Mouse (Mus musculus) erythroblast, adult 5-6 weeks (primary cell): ENCODE measurements around the gene Tiam2. TPM values are rescaled to one million over a fixed set of nuclear protein-coding genes. Genes with fewer than 3 reads are reported as not detected.

Experiments
- ATAC-seq: replicated peaks from 2 replicates; pipeline ENCODE4 v1.8.0; 2016; ENCODE audit warnings: moderate number of reproducible peaks, mild to moderate bottlenecking, moderate TSS enrichment, inconsistent platforms; ENCODE audit not compliant: poor library complexity, low FRiP score, severe bottlenecking
- total RNA-seq, 2 experiments: library from RNA; stranded (forward) in 1 of 2; stranded (reverse) in 1 of 2; fragments of 150-400 nt in 1 of 2; fragments of 200-764, 138-1000 nt in 1 of 2; gene quantifications; 2 replicates each; pipeline versions ENCODE4 v1.2.3 to v1.2.4; 2015 to 2017; ENCODE audit warnings: low replicate concordance in 2 of 2

The Tiam2 gene
- total RNA-seq, 2 experiments from 2014 or later = 3.5 to 4.4 TPM

DNA sequence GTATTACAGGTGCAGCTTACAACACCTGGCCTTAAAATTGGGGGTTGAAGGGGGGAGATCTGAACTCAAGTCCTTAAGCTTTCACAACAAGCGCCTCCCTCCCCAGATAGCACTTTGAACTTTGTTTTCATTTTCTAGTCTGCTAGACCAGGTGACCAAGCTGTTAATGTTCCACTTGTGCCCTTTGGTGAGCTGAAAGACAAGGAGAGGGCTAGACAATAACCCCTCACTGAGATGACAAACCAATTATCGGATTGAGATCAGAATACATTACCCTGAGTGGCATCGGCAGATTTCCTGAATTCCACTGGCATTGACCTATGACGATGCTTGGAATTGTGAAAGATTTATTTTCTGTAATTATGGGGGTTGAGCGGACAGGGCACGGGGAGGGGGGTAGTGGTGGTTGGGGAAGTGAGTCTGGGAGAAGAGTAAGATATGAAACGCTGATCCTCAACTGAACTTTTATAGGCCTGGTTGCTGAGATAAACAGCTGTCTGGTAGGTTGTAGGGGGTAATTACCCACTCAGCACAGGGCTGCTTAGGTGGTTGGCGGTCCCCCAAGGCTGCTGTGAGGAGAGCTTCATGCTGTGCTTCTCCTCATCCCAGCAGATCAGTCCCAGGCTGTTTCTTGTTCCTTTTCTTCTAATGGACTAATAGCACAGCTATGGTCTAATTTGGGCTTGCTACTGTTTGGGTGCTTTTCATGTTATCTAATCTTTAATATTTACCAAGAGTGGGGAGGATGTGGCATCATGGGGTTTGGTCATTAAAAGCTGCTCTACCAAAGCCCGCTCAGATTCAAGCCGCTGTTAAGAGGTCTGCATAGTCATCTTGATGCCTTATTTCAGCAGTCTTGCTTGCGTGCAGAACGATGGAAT, 161.6 kb downstream of the Tiam2 start:
- no peak for ATAC-seq

DNA sequence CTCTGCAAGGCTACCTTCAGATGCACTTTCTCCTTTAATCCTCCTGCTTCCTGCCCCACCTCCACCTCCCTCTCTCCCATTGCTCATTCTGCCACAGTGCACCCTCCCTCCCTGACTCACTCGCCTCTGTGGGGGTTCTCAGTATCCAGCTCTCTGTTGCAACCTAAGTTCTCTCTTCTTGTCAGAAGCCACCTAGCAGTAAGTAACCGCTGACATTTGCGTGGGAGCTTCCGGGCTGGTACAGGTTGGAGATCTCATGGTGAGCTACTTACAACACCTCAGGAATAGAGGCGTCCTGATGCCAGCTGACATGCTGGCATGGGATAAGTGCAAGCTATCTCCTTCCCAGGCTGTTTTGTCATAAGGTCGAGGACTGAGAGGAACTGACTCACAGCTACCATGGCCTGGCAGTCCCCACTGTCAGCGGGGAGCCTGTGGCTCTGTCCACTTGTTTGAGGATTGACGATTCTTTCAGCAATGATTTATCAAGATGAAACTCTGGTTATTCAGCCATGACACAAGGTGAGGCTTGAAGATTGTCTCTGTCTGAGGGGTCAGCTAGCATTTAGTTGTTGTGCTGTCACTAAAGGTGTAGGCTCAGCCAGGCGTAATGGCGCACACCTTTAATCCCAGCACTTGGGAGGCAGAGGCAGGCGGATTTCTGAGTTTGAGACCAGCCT, 164.0 kb downstream of the Tiam2 start:
- no peak for ATAC-seq

DNA sequence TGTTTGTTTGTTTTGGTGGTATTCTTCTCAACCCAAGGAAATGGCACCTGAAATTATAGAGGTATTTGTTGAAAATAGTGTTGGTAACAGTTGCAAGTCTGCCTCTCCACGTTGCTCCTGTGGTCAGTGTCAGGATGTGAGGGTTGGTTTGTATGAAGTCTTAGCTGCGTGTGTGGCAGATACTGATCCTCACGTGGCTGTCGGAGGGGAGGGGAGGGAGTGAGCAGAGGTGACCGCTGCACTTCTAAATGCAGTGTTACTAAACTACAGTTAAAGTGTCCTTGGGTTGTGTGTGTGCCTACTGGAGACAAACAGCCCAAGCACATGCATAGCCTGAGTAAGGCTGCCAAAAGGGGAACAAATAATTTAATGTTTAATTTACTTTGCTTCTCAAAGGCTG, 164.7 kb downstream of the Tiam2 start:
- no peak for ATAC-seq

DNA sequence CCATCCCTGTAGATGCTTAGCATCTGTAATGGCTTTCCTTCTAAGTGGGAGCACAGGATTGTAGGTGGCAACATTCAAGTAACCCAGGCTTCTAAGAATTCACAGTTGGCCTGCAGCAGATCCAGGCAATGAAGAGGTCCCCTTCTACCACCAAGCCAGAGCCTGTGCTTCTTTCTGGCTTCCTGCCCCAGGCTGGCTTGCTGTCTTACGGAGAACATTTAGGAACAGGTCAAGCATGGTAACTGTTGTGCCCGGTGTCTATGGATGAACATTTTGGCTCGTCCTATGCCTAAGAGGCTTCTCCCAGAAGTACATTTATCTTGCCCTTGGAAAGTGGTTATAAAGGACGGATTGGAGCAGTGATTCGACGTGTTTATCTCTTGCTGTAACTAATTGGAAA, 165.3 kb downstream of the Tiam2 start:
- no peak for ATAC-seq

DNA sequence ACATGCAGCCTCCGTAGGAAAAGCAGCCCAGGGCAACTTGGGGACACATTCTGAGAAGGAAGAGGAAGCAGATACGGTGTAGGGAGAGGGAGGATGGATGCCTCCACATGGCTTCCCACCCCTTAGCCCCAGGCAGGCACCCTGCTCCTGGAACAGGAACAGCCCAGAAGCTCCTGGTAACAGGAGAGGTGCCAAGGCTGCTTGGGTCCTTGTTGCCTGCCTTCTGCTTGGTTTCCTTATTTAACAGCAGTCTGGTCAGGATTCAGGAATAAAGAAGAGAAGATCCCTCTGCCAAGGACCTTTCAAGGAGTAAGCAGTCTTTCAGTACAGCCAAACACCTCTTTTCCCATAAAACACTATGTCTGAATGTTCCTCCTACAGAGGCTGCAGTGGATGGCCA, 169.2 kb downstream of the Tiam2 start:
- no peak for ATAC-seq

DNA sequence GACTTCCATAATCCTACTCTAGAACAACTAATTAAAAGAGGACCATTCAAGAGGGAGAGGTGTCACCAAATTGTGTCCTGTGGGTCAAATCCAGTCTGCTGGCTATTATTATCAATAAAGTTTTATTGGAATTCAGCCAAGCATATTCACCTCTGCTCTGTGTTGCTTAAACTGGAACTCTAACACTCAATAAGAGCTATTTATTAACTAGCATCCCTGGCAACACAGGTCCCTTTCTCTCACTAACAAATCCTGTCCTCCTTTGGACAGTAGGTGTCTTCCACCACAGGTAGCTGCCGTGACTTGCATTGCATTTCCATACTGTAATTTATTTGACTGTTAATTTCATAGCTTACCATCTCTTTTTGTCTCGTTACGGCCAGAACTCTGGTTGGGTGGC, 169.7 kb downstream of the Tiam2 start:
- ATAC-seq = no peak

DNA sequence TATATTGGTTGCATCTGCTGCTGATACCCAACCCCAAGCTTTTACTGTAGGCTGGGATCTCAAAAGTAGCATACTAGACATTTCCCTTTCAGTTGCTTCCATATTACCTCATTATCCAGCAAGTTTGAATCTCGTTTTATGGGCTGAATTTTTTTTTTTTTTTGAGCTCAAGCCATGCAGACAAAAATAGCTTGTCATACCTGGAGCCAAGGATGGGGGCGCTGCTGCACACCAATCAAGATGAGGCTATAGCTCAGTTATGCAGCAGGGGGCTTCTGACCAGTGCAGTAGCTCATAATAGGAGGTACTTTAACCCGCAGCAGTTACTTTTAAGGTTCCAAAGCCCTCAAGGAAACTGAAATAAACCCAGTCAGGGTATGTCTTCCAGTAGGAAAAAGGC, 171.7 kb downstream of the Tiam2 start:
- ATAC-seq = no peak

DNA sequence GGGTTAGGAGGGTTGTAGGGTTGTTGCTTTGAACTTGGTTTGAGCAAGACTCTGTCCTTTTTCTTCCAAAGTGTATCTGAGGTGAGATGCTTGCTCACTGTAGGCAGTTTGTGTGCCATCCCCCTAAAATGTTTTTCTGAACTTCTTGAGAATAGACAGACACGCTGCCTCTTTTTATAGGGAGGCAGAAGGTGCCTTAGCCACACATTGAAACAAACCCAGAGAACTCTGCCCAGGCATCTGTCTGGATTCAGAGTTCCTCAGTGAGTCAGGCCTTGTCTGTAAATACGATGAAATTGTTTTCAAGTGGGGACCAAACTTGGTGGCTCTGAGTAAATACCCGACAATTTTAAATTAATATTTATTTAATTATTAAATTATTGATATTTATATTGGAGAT, 172.2 kb downstream of the Tiam2 start:
- ATAC-seq = no peak

DNA sequence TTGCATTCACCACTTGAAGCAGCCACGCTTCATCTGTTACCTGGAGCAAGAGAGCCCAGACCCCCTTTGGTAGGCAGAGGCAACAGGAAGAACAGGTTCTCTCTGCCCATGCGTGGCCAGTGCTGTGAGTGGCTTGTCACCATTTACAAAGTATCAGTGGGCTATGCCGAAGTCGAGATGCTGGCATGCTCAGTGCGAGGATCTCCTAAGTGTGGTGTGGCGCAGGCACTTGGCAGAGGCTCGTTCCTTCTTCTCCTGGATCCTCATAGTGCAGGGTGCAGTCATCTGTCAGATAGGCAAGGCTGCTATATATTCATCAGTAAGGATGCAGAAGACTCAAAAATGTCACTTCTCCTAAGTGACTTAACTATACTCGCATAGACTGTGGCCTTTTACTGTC, 173.1 kb downstream of the Tiam2 start:
- ATAC-seq = no peak

DNA sequence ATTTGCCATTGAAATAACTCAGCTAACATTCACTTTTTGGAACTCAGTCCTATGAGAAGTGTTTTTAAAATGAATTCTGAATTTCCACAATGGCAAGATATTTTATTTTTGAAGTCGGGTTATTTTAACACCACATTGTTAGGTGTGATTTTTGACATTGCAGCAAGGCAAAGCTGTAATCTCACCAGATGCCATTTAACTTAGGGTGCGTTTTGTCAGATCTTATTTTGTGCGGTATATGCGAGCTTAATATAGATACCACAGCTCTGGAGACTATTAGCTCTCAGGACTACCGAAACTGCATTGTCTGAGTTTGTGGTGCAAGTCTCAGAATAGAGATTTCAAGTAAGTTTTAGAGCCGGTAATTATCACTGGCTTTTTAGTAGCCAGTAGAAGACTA, 173.7 kb downstream of the Tiam2 start:
- ATAC-seq = no peak

DNA sequence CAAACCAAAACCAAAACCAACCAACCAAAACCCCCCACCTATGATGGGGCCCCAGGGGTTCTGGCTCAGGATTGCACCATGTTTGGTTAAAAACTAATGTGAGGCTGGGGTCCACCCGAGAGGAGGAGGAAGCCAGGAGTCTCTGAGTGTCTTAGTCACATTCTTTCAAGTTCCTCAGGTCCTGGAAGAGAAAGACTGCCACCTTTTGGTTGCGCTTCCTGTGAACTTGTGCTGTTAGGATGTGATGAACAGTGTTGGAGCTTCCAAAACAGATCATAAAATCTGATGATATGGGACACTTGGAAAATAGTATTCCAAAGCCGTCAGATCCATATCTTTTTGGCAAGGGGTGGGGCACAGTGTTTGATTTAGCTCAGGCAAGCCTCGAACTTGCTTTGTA, 174.6 kb downstream of the Tiam2 start:
- no peak for ATAC-seq

DNA sequence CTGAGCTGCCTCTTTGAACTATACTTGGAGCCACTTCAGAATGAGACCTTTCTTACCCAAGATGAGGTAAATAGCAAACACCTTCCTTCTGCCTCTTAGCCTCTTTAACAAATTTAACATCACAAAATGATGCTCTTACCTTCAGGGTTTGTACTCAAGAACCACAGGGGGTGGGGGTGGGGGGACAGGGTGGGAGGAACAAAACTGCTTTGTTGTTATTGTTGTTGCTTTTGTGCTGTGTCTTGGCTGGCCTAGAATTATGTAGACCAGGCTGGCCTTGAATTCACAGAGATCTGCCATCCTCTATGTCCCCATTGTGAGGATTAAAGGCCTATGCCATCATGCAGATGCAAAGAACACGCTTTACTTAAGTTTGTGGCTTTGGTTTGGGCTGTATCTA, 179.3 kb downstream of the Tiam2 start:
- ATAC-seq = no peak

DNA sequence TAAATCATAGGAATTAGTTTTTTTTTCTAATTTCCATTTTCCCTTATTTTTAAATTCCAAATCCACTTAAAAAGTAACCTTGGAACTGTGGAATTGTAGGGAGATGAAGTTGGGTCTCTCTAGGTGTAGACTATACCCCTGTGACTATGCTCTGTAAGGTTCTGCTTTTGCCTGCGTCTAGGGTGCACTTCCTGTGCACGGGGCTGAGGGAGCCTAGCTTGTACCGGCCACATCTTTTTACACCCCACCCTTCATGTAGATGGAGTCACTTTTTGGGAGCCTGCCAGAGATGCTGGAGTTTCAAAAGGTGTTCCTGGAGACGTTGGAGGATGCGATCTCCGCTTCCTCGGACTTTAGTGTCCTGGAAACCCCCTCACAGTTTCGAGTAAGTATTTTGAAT, 180.1 kb downstream of the Tiam2 start:
- no peak for ATAC-seq

DNA sequence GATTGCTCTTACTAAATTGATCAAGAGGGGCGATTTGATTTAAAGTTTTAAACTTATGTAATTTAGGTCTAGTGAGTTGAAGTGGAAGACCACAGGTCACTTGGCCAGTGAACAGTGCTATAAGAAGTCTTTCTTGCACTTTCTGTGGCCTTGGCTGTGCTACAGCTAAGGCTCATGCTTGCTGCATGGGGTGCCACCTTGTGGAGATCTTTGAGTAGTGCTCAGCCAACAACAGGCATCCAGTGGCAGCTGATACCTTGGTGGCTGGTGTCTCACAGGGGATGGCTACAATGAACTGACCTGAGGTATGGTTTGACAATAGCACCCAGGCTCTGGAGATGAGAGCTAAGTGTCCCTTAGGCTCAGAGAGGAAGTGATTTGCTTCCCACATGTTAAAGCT, 183.5 kb downstream of the Tiam2 start:
- peak; percentile 84 for ATAC-seq

DNA sequence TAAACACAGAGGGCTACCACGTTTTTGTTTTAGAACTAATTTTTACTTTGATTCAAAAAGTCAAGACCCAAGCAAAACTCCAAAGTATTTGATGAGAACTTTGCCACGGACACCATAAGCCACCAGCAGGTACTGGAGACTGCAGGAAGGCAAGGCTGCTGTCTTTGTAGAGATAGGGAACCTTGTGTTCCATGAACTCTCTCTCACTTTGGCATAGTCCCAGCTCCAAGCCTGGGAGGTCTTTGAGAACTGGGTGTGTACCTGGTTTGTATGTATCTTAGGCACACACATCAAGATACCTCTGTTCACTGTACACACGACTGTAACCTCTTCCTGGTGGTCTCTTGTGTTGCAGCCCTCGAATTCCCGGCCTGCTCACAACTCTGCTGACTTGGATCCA, 187.9 kb downstream of the Tiam2 start:
- ATAC-seq = no peak

DNA sequence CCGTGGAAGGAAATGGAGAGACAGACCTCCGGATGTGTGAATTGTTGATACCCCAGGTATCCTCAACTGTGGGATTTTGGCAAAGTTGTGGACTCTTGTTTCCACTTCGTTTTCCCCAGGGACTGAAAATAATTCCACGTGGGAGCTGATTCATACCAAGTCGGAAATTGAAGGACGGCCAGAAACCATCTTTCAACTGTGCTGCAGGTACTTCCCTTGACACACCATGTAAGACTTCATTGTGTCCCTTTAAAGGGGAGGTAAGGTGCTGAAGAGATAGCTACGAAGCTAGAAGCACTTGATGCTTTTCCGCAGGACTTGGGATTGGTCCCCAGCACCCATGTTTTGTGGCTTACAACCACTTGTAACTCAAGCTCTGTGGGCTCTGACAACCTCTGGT, 189.5 kb downstream of the Tiam2 start:
- ATAC-seq = no peak

DNA sequence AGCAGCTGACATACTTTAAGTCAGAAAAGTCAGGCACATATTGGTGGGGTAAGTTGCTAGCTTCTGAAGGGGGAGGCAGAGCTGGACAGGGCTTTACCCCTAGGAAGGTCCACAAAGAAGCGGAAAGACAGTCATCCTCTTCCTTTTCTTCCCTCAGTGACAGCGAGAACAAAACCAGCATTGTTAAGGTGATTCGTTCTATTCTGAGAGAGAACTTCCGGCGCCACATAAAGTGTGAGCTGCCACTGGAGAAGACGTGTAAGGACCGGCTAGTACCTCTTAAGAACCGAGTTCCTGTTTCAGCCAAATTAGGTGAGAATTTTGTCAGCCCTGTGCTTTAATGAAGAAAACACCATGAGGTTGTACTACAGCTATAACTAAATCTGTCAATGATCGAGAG, 190.0 kb downstream of the Tiam2 start:
- no peak for ATAC-seq

DNA sequence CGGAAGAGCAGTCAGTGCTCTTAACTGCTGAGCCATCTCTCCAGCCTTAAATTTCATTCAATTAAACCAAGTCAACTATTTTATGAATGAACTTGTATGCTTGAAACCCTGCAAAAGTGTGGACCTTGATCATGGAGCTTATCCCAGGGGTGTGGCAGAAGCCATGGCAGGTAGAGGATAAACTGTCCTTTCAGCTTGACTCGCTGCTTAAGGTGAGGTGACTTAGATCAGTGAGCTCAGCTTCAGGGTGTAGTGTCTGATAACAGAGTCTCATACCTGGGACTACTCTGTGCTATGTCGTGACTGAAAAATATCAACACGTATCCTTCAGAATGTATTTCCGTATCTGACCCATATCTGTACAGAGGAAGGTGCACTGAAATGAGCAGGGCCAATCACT, 194.0 kb downstream of the Tiam2 start:
- ATAC-seq = no peak

DNA sequence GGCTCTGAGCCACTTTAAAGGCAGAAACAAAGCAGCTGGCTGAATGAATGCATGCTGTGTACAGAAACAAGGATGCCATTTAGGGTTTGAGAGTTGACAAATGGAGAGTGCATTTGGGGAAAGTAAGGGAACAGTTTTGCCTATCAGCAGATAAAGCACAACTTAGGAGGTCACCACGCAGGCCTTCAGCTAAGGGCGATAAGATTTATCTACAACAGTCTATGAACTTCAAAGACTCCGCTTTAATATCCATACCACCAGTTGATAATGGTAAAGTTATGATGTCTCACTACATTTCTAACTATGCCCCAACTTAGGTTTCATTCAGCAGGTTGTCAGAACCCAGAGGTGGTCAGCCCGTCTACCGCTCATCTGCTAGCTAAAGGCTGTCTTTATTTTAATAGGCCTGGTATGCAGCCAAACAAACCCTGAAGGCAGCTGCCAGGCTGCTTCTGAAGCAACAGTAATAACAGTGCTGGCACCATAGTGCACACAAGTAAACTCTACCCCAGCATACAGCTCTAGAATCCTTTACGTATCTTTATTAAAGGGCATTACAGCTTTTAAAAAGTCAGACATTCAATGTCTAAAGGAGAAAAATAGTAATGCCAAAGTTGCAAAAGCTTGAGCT, 201.6 kb downstream of the Tiam2 start:
- ATAC-seq = peak; percentile 61

DNA sequence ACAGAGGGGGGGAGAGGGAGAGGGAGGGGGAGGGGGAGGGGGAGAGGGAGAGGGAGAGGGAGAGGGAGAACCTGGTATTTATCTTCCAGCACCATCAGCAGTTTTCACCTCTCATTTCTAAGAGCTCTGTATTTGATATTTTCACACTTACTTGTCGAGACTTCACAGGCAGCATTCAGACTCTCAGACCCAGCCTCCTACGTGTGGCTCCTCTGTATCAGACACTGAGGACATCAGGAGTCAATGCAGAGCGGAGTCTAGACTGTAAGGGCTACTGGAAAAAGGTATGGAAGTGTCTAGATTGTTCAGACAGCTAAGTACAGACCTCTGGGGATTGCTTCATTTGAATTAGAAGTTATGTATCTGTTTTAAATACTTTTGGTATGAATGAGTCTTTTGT, 203.2 kb downstream of the Tiam2 start:
- ATAC-seq = no peak

DNA sequence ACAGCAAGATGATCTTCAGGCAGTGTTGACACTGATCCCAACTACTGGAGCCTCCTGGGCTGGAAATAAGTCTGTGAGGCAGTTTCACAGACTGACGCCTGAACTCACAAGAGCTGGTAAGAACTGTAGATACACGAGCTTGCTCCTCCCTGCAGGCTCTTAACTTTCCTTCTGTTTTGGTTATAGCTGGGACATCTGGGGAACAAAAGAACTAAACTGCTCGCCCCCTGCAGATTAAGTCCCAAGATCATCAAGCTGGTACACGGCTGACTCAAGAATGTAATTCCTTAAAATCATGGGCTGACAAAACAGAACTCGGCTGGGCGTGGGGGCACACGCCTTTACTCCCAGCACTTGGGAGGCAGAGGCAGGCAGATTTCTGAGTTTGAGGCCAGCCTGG, 204.2 kb downstream of the Tiam2 start:
- no peak for ATAC-seq
